Mouse (Mus musculus) hindbrain, embryonic 13.5 days (tissue): ENCODE results near the gene Tbc1d22a. TPM values are rescaled to one million over a fixed set of nuclear protein-coding genes. Genes with fewer than 3 reads are reported as not detected.

Experiments used
- ATAC-seq: fragments of 200-750 bp; cut with Nextera tagmentation; 2 replicates; pipeline ENCODE4 v1.8.0; 2017; ENCODE audit warnings: moderate TSS enrichment; ENCODE audit not compliant: low FRiP score
- H3K27ac ChIP-seq: fragments of 300-500 bp; sonication (generic); 2 replicates; pipeline ENCODE4 v1.5.1; 2015; ENCODE audit warnings: inconsistent platforms, mild to moderate bottlenecking, moderate library complexity
- H3K27me3 ChIP-seq: fragments of 300-500 bp; sonication (generic); 2 replicates; pipeline ENCODE4 v1.6.1; 2015; ENCODE audit warnings: mild to moderate bottlenecking, inconsistent platforms
- H3K36me3 ChIP-seq: fragments of 300-500 bp; sonication (generic); 2 replicates; pipeline ENCODE4 v1.6.1; 2015; ENCODE audit warnings: mild to moderate bottlenecking, inconsistent platforms
- H3K4me1 ChIP-seq: fragments of 300-500 bp; sonication (generic); replicated peaks from 2 replicates; pipeline ENCODE4 v1.6.1; 2015; ENCODE audit warnings: inconsistent platforms
- H3K4me2 ChIP-seq: fragments of 300-500 bp; sonication (generic); 2 replicates; pipeline ENCODE4 v1.6.1; 2015; ENCODE audit warnings: inconsistent platforms, mild to moderate bottlenecking, moderate library complexity
- H3K4me3 ChIP-seq: fragments of 300-500 bp; sonication (generic); 2 replicates; pipeline ENCODE4 v1.5.1; 2015; ENCODE audit warnings: mild to moderate bottlenecking, inconsistent platforms
- H3K9ac ChIP-seq: fragments of 300-500 bp; sonication (generic); 2 replicates; pipeline ENCODE4 v1.6.1; 2015; ENCODE audit warnings: mild to moderate bottlenecking, inconsistent platforms
- H3K9me3 ChIP-seq: fragments of 300-500 bp; sonication (generic); 2 replicates; pipeline ENCODE4 v1.6.1; 2016; ENCODE audit warnings: inconsistent platforms
- WGBS: fragments of 180-500 bp; shearing (Covaris S2); methylation state at CpG from one replicate; pipeline ENCODE4 v1.1.7; 2015; 5-methylcytosine and 5-hydroxymethylcytosine counted together
- polyA plus RNA-seq: library from polyadenylated mRNA; unstranded; fragments of >200 nt; fragmentation: Nextera tagmentation; extraction: Ambion mirVana; gene quantifications from 2 replicates; pipeline ENCODE4 v1.2.1, GENCODE M21; 2015

Tbc1d22a gene
- polyA plus RNA-seq, 1 experiment from 2014 or later: 12.1 TPM

GRCm38 (mm10) chr15:86305290-86305689 is 91.0 kb downstream of the Tbc1d22a start:
- Histone ChIP-seq H3K4me2 (no peak overlapping the region), H3K4me1 (no peaks in the 10 kb centered on the region), H3K9me3 (no peaks in the 10 kb centered on the region), H3K9ac (no peak overlapping the region), H3K4me3 (no peak overlapping the region), H3K27me3 (no peaks in the 10 kb centered on the region), H3K27ac (no peak overlapping the region), H3K36me3 (peaks cover 24% of the 10 kb centered on the region)
- 80% methylated on average over 3 of the region's 3 CpGs for WGBS
- no peak for ATAC-seq

GRCm38 (mm10) chr15:86309213-86309829 is 95.1 kb downstream of the Tbc1d22a start:
- no peak overlapping the region for H3K9ac ChIP-seq
- no peak overlapping the region for H3K4me3 ChIP-seq
- no peak overlapping the region for H3K4me2 ChIP-seq
- H3K9me3 ChIP-seq: no peaks in the 10 kb centered on the region
- no peaks in the 10 kb centered on the region for H3K4me1 ChIP-seq
- no peak for ATAC-seq
- no peak overlapping the region for H3K27ac ChIP-seq
- WGBS: 85% methylated on average over 5 of the region's 5 CpGs
- no peaks in the 10 kb centered on the region for H3K27me3 ChIP-seq
- H3K36me3 ChIP-seq: peaks cover 17% of the 10 kb centered on the region

GRCm38 (mm10) chr15:86320803-86321510 is 106.7 kb downstream of the Tbc1d22a start:
- no peaks in the 10 kb centered on the region for H3K27me3 ChIP-seq
- 56% methylated on average over 19 of the region's 19 CpGs for WGBS
- H3K36me3 ChIP-seq: peaks cover 4% of the 10 kb centered on the region
- H3K4me2 ChIP-seq: peak overlapping the region; percentile 15; the same call in 1 of the 2 replicates
- no peak for ATAC-seq
- H3K9me3 ChIP-seq: no peaks in the 10 kb centered on the region
- no peak overlapping the region for H3K4me3 ChIP-seq
- peak overlapping the region; percentile 52 for H3K27ac ChIP-seq
- H3K9ac ChIP-seq: 0 out of 2 replicates have a peak overlapping the region, but pooled peaks have one; percentile 4
- peaks cover 27% of the 10 kb centered on the region for H3K4me1 ChIP-seq

GRCm38 (mm10) chr15:86326341-86326740 is 112.1 kb downstream of the Tbc1d22a start:
- WGBS: 85% methylated on average over 4 of the region's 4 CpGs
- H3K27me3 ChIP-seq: no peaks in the 10 kb centered on the region
- H3K9me3 ChIP-seq: no peaks in the 10 kb centered on the region
- peaks cover 45% of the 10 kb centered on the region for H3K4me1 ChIP-seq
- ATAC-seq: no peak
- no peak overlapping the region for H3K4me2 ChIP-seq
- no peak overlapping the region for H3K4me3 ChIP-seq
- H3K9ac ChIP-seq: no peak overlapping the region
- H3K36me3 ChIP-seq: no peaks in the 10 kb centered on the region
- H3K27ac ChIP-seq: peak overlapping the region; percentile 26; the same call in 1 of the 2 replicates

- WGBS: 42% methylated on average over 7 of the region's 7 CpGs
- H3K4me2 ChIP-seq: no peak overlapping the region
- H3K36me3 ChIP-seq: no peaks in the 10 kb centered on the region
- no peak overlapping the region for H3K4me3 ChIP-seq
- H3K27ac ChIP-seq: peak overlapping the region; percentile 71
- peaks cover 59% of the 10 kb centered on the region for H3K4me1 ChIP-seq
- H3K9me3 ChIP-seq: no peaks in the 10 kb centered on the region
- no peak for ATAC-seq
- H3K27me3 ChIP-seq: no peaks in the 10 kb centered on the region; the same call in 1 of the 2 replicates
- H3K9ac ChIP-seq: no peak overlapping the region
These were observed 115.7 kb downstream of the Tbc1d22a start for GRCm38 (mm10) chr15:86329911-86330310.

GRCm38 (mm10) chr15:86330454-86330853 is 116.2 kb downstream of the Tbc1d22a start:
- Histone ChIP-seq H3K9ac (no peak overlapping the region), H3K27ac (peak overlapping the region; percentile 71), H3K36me3 (no peaks in the 10 kb centered on the region), H3K9me3 (no peaks in the 10 kb centered on the region), H3K4me2 (no peak overlapping the region), H3K4me3 (no peak overlapping the region), H3K4me1 (peaks cover 64% of the 10 kb centered on the region), H3K27me3 (no peaks in the 10 kb centered on the region; the same call in 1 of the 2 replicates)
- 46% methylated on average over 7 of the region's 7 CpGs for WGBS
- ATAC-seq: peak; percentile 56

- no peak for ATAC-seq
- Histone ChIP-seq H3K4me2 (no peak overlapping the region), H3K27me3 (no peaks in the 10 kb centered on the region; the same call in 1 of the 2 replicates), H3K36me3 (no peaks in the 10 kb centered on the region), H3K9ac (no peak overlapping the region), H3K27ac (peak overlapping the region; percentile 19; the same call in 1 of the 2 replicates), H3K4me1 (peaks cover 64% of the 10 kb centered on the region), H3K4me3 (no peak overlapping the region), H3K9me3 (no peaks in the 10 kb centered on the region)
- 73% methylated on average over 8 of the region's 8 CpGs for WGBS
These were observed 117.4 kb downstream of the Tbc1d22a start for GRCm38 (mm10) chr15:86331501-86332245.

- ATAC-seq: no peak
- Histone ChIP-seq H3K27me3 (no peaks in the 10 kb centered on the region; the same call in 1 of the 2 replicates), H3K27ac (no peak overlapping the region), H3K9ac (no peak overlapping the region), H3K9me3 (no peaks in the 10 kb centered on the region), H3K36me3 (no peaks in the 10 kb centered on the region), H3K4me1 (peaks cover 60% of the 10 kb centered on the region), H3K4me3 (no peak overlapping the region), H3K4me2 (no peak overlapping the region)
- WGBS: 95% methylated on average over 4 of the region's 4 CpGs
These were observed 118.9 kb downstream of the Tbc1d22a start for GRCm38 (mm10) chr15:86333176-86333575.

- no peaks in the 10 kb centered on the region for H3K36me3 ChIP-seq
- H3K27me3 ChIP-seq: no peaks in the 10 kb centered on the region; the same call in 1 of the 2 replicates
- no peak overlapping the region for H3K9ac ChIP-seq
- ATAC-seq: no peak
- H3K27ac ChIP-seq: no peak overlapping the region
- no peaks in the 10 kb centered on the region for H3K9me3 ChIP-seq
- H3K4me2 ChIP-seq: no peak overlapping the region
- H3K4me3 ChIP-seq: no peak overlapping the region
- peaks cover 57% of the 10 kb centered on the region for H3K4me1 ChIP-seq
- 86% methylated on average over 2 of the region's 2 CpGs for whole genome bisulfite sequencing
These were observed 119.3 kb downstream of the Tbc1d22a start for GRCm38 (mm10) chr15:86333606-86334005.

- Histone ChIP-seq H3K36me3 (no peaks in the 10 kb centered on the region), H3K27me3 (no peaks in the 10 kb centered on the region; the same call in 1 of the 2 replicates), H3K4me2 (no peak overlapping the region), H3K27ac (peak overlapping the region; percentile 41; the same call in 1 of the 2 replicates), H3K4me1 (peaks cover 58% of the 10 kb centered on the region), H3K9me3 (no peaks in the 10 kb centered on the region), H3K9ac (no peak overlapping the region), H3K4me3 (no peak overlapping the region)
- 99% methylated on average over 4 of the region's 4 CpGs for WGBS
- ATAC-seq: no peak
These were observed 120.0 kb downstream of the Tbc1d22a start for GRCm38 (mm10) chr15:86334276-86334675.

- Histone ChIP-seq H3K9me3 (no peaks in the 10 kb centered on the region), H3K4me3 (no peak overlapping the region), H3K4me1 (peaks cover 55% of the 10 kb centered on the region), H3K36me3 (no peaks in the 10 kb centered on the region), H3K27ac (peak overlapping the region; percentile 41; the same call in 1 of the 2 replicates), H3K4me2 (no peak overlapping the region), H3K9ac (no peak overlapping the region), H3K27me3 (no peaks in the 10 kb centered on the region; the same call in 1 of the 2 replicates)
- no peak for ATAC-seq
- 61% methylated on average over 9 of the region's 9 CpGs for WGBS
These were observed 120.5 kb downstream of the Tbc1d22a start for GRCm38 (mm10) chr15:86334745-86335144.

- no peak for ATAC-seq
- Histone ChIP-seq H3K27ac (0 out of 2 replicates have a peak overlapping the region, but pooled peaks have one; percentile 45), H3K4me3 (no peak overlapping the region), H3K27me3 (no peaks in the 10 kb centered on the region; the same call in 1 of the 2 replicates), H3K36me3 (no peaks in the 10 kb centered on the region), H3K4me1 (peaks cover 53% of the 10 kb centered on the region), H3K9ac (no peak overlapping the region), H3K4me2 (no peak overlapping the region), H3K9me3 (no peaks in the 10 kb centered on the region)
- 76% methylated on average over 1 of the region's 1 CpGs for whole genome bisulfite sequencing
These were observed 121.5 kb downstream of the Tbc1d22a start for GRCm38 (mm10) chr15:86335781-86336180.
